Mouse (Mus musculus): Measurements from ENCODE around the gene 2310022B05Rik. TPM values are rescaled to one million over a fixed set of nuclear protein-coding genes. Genes with fewer than 3 reads are reported as not detected.

Gene 2310022B05Rik
- polyA plus RNA-seq, 1 experiment from 2014 or later, result 41.6 TPM

DNA sequence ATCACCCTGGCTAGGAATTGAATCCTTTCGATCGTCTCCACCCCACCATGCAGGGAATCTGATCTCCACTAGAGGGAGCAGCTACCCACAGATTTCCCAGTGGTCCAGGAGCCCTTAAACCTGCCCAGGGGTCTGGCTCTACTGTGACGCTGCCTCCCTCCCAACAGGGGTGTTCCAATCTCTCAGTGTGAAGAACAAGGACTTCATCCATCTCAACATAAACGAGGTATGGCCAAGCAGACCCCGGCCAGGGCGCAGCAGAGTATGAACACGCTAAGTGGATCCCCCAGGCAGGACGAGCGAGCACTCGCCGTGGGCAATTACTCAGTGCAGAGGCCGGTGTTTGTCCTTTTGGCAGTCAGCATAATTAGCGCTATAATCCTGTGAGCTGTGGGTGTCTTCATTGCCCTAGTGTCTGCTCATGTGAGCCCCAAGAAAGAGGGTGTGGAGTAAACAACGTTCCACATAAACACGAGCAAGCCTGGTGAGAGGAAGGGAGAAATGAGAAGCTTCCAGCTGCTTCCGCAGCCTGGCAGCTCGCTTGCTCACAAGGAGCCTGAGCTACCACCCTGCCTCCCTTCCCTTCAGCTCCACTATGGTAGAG, 45.8 kb downstream of the 2310022B05Rik start:
- 11% methylated on average over 17 of the region's 17 CpGs for WGBS
- Histone ChIP-seq H3K9ac (replicated peaks; ENCODE audit: low read depth, low read length) (peak overlapping the region; percentile 30; the same call in 1 of the 2 replicates), H3K9me3 (ENCODE audit: control insufficient read depth, low read depth, low read length) (no peaks in the 10 kb centered on the region), H3K27ac (ENCODE audit: low read length) (no peak overlapping the region), H3K27me3 (ENCODE audit: control insufficient read depth, insufficient read depth, low read length) (no peaks in the 10 kb centered on the region), H3K36me3 (ENCODE audit: control insufficient read depth, insufficient read depth, low read length) (no peaks in the 10 kb centered on the region), H3K4me1 (ENCODE audit: control insufficient read depth, insufficient read depth, low read length) (0 out of 2 replicates have a peak, but pooled peaks cover 2% of the 10 kb centered on the region), H3K4me2 (replicated peaks; ENCODE audit: low read depth, low read length) (peak overlapping the region; percentile 62), H3K4me3 (ENCODE audit: low read depth, low read length) (peak overlapping the region; percentile 22; the same call in 1 of the 2 replicates)
- ATAC-seq (ENCODE audit: insufficient number of reproducible peaks, insufficient read depth, low FRiP score, low read depth), result 0 out of 2 replicates have a peak, but pooled peaks have one; percentile 38

DNA sequence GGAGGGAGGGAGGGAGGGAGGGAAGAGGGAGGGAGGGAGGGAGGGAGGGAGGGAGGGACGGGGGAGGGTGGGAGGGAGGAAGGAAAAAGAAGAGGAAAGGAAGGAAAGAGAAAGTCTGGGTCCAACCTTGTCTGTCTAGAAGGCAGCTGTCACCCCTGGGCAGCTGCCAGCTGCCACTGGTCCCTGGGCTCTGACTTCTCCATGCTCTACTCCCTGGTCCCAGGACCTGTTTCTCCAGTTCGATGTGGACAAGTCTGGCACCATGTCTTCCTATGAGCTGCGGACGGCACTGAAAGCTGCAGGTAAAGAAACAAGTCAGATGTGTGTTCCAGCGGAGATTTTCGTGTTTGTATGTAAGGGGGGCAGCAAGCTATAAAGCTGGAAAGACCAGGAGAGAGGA, 48.8 kb downstream of the 2310022B05Rik start:
- Histone ChIP-seq H3K27me3 (ENCODE audit: control insufficient read depth, insufficient read depth, low read length) (no peaks in the 10 kb centered on the region), H3K9me3 (ENCODE audit: control insufficient read depth, low read depth, low read length) (no peaks in the 10 kb centered on the region), H3K9ac (replicated peaks; ENCODE audit: low read depth, low read length) (no peak overlapping the region), H3K4me1 (ENCODE audit: control insufficient read depth, insufficient read depth, low read length) (0 out of 2 replicates have a peak, but pooled peaks cover 2% of the 10 kb centered on the region), H3K4me3 (ENCODE audit: low read depth, low read length) (no peak overlapping the region), H3K36me3 (ENCODE audit: control insufficient read depth, insufficient read depth, low read length) (no peaks in the 10 kb centered on the region), H3K4me2 (replicated peaks; ENCODE audit: low read depth, low read length) (no peak overlapping the region), H3K27ac (ENCODE audit: low read length) (no peak overlapping the region)
- no peak for ATAC-seq (ENCODE audit: insufficient number of reproducible peaks, insufficient read depth, low FRiP score, low read depth)
- 68% methylated on average over 5 of the region's 6 CpGs for WGBS

DNA sequence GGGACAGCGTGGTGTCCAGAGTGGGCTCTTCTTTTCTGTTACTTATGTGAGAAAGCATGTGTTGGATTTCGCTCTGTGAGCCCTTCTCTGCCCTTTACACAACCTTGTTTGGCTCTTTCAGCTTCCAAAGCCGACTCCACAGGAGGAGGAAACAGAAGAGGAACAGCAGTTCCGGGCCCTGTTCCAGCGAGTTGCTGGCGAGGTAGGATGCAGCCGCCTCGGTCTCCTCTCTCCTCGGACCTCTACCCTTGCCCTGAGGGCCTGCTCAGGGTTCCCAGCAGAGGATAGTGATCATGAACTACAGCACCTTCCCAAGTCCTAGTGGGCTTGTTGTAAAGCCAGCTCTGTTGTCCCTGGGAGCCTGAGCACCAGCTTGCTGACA, 54.2 kb downstream of the 2310022B05Rik start:
- Histone ChIP-seq H3K9ac (replicated peaks; ENCODE audit: low read depth, low read length) (no peak overlapping the region), H3K9me3 (ENCODE audit: control insufficient read depth, low read depth, low read length) (no peaks in the 10 kb centered on the region), H3K4me3 (ENCODE audit: low read depth, low read length) (no peak overlapping the region), H3K27ac (ENCODE audit: low read length) (no peak overlapping the region), H3K4me1 (ENCODE audit: control insufficient read depth, insufficient read depth, low read length) (no peaks in the 10 kb centered on the region), H3K36me3 (ENCODE audit: control insufficient read depth, insufficient read depth, low read length) (no peaks in the 10 kb centered on the region), H3K4me2 (replicated peaks; ENCODE audit: low read depth, low read length) (no peak overlapping the region), H3K27me3 (ENCODE audit: control insufficient read depth, insufficient read depth, low read length) (no peaks in the 10 kb centered on the region)
- WGBS, result 81% methylated on average over 9 of the region's 9 CpGs
- ATAC-seq (ENCODE audit: insufficient number of reproducible peaks, insufficient read depth, low FRiP score, low read depth), result no peak

DNA sequence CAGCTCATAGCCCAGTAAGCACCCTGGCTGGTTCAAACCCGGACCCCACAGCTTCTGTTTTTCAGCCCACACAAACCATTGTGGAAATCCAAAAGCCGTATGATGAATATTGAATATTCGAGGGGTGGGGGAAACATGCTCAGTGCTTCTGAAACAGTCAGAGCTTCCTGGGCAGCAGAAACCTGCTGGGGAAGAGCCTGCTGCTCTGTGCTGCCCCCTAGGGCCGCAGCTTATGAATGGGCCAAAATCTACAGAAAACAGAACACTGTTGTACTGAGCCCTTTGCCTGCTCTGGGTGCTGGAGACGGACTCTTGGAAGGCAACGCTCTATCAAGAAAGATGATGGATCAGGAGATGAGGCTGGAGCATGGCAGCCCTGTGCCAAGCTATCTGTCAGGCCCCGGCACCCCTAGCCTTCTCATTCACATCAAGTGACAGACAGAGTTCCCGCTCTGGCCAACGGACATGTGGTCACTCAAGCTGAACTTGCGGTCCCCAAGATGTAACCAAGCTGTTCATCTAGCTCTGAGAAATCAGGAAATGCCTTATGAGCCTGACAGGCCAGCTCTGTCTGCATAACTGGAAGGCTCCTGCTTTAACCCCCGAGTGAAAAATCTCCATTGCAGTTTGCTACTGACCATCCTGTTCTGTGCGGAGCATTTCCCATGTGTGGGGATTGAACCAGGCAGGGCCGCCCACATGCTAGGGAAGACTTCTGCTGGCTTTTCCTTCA, 54.8 kb downstream of the 2310022B05Rik start:
- H3K4me3 ChIP-seq (ENCODE audit: low read depth, low read length), result no peak overlapping the region

DNA sequence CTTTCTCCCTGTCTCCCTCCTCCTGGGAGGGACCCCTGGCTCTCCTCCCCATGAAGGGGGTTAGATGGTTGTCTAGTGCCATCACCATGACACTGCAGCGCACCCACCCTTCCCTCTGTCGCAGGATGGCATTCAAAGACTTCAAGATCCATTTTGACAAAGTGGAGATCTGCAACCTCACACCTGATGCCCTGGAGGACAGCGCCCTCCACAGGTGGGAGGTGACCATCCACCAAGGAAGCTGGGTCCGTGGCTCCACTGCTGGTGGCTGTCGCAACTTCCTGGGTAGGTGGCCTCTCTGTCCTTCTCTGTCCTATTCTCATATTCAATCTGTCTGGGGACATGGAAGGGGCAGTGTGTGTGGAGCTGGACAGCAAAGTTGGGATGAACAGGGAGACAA, 59.1 kb downstream of the 2310022B05Rik start:
- ATAC-seq (ENCODE audit: insufficient number of reproducible peaks, insufficient read depth, low FRiP score, low read depth), result no peak
- H3K4me2 ChIP-seq (replicated peaks; ENCODE audit: low read depth, low read length), result no peak overlapping the region

More for the DNA sequence above, 54.8 kb downstream of the 2310022B05Rik start:
- no peaks in the 10 kb centered on the region for H3K9me3 ChIP-seq (ENCODE audit: control insufficient read depth, low read depth, low read length)
- H3K4me1 ChIP-seq (ENCODE audit: control insufficient read depth, insufficient read depth, low read length), result no peaks in the 10 kb centered on the region
- H3K36me3 ChIP-seq (ENCODE audit: control insufficient read depth, insufficient read depth, low read length), result no peaks in the 10 kb centered on the region
- no peak overlapping the region for H3K9ac ChIP-seq (replicated peaks; ENCODE audit: low read depth, low read length)
- H3K27me3 ChIP-seq (ENCODE audit: control insufficient read depth, insufficient read depth, low read length), result no peaks in the 10 kb centered on the region
- no peak overlapping the region for H3K27ac ChIP-seq (ENCODE audit: low read length)
- ATAC-seq (ENCODE audit: insufficient number of reproducible peaks, insufficient read depth, low FRiP score, low read depth), result no peak
- WGBS, result 69% methylated on average over 13 of the region's 13 CpGs
- no peak overlapping the region for H3K4me2 ChIP-seq (replicated peaks; ENCODE audit: low read depth, low read length)

DNA sequence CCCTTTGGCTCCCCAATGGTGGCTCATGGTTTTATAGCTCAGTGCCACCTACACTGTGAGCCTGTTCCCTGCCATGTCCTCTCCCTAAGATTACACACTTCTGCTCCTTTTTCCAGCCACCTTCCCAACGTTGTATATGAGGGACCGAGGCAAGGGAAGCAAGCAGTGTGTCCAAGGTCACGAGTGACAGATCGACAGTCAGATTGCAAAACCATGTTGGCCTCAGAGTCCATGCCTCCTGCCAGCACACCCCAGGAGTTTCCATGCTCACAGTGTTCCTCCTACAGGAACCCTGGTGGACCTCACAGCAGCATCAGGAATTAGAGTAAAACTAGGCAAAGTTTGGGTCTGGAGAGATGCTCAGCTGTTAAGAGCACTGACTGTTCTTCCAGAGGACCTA, 73.8 kb downstream of the 2310022B05Rik start:
- Histone ChIP-seq H3K36me3 (ENCODE audit: control insufficient read depth, insufficient read depth, low read length) (no peaks in the 10 kb centered on the region), H3K4me1 (ENCODE audit: control insufficient read depth, insufficient read depth, low read length) (peaks cover 6% of the 10 kb centered on the region; the same call in 1 of the 2 replicates), H3K9me3 (ENCODE audit: control insufficient read depth, low read depth, low read length) (no peaks in the 10 kb centered on the region), H3K4me2 (replicated peaks; ENCODE audit: low read depth, low read length) (no peak overlapping the region), H3K4me3 (ENCODE audit: low read depth, low read length) (no peak overlapping the region), H3K27me3 (ENCODE audit: control insufficient read depth, insufficient read depth, low read length) (no peaks in the 10 kb centered on the region), H3K9ac (replicated peaks; ENCODE audit: low read depth, low read length) (no peak overlapping the region), H3K27ac (ENCODE audit: low read length) (no peak overlapping the region)
- no peak for ATAC-seq (ENCODE audit: insufficient number of reproducible peaks, insufficient read depth, low FRiP score, low read depth)
- WGBS, result 75% methylated on average over 4 of the region's 4 CpGs

More for the DNA sequence above, 59.1 kb downstream of the 2310022B05Rik start:
- H3K27ac ChIP-seq (ENCODE audit: low read length), result no peak overlapping the region
- H3K4me1 ChIP-seq (ENCODE audit: control insufficient read depth, insufficient read depth, low read length), result no peaks in the 10 kb centered on the region
- no peaks in the 10 kb centered on the region for H3K27me3 ChIP-seq (ENCODE audit: control insufficient read depth, insufficient read depth, low read length)
- WGBS, result 72% methylated on average over 5 of the region's 5 CpGs
- no peak overlapping the region for H3K9ac ChIP-seq (replicated peaks; ENCODE audit: low read depth, low read length)
- no peaks in the 10 kb centered on the region for H3K9me3 ChIP-seq (ENCODE audit: control insufficient read depth, low read depth, low read length)
- H3K4me3 ChIP-seq (ENCODE audit: low read depth, low read length), result no peak overlapping the region
- no peaks in the 10 kb centered on the region for H3K36me3 ChIP-seq (ENCODE audit: control insufficient read depth, insufficient read depth, low read length)

DNA sequence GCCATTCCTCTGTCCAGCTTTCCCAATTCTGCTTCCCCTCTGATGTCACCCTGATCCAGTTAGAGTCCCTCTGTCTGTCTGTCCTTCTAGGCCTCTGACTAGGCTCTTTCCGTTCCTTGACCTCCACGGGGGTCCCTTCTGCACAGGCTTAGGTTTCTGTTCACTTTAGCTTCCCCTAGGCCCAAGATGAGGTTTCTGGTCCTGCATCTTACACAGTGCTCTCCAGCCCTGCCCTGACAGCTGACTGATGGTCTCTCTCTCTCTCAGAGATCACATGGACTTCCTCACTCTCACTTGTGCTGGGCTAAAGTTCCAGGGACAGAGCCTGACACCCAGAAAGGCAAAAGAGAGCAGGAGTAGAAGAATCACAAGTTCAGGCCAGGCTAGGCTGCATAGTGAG, 76.6 kb downstream of the 2310022B05Rik start:
- Histone ChIP-seq H3K4me3 (ENCODE audit: low read depth, low read length) (no peak overlapping the region), H3K9me3 (ENCODE audit: control insufficient read depth, low read depth, low read length) (no peaks in the 10 kb centered on the region), H3K9ac (replicated peaks; ENCODE audit: low read depth, low read length) (no peak overlapping the region), H3K4me1 (ENCODE audit: control insufficient read depth, insufficient read depth, low read length) (peaks cover 6% of the 10 kb centered on the region; the same call in 1 of the 2 replicates), H3K27ac (ENCODE audit: low read length) (no peak overlapping the region), H3K36me3 (ENCODE audit: control insufficient read depth, insufficient read depth, low read length) (no peaks in the 10 kb centered on the region), H3K4me2 (replicated peaks; ENCODE audit: low read depth, low read length) (no peak overlapping the region), H3K27me3 (ENCODE audit: control insufficient read depth, insufficient read depth, low read length) (no peaks in the 10 kb centered on the region)
- 86% methylated on average over 2 of the region's 2 CpGs for WGBS
- no peak for ATAC-seq (ENCODE audit: insufficient number of reproducible peaks, insufficient read depth, low FRiP score, low read depth)
